ENCODE assay signal across 13 mouse cellular contexts in genomic region chr9:48795095-48795494, GRCm38 (mm10). TPM values are rescaled to one million over a fixed set of nuclear protein-coding genes. Genes with fewer than 3 reads are reported as not detected.
DNase-seq lines count a peak whose midpoint lies in the region; ATAC-seq and TF ChIP-seq lines count a peak whose summit lies in the region.
"Had no signal": no experiment of that assay in that cellular context is flagged by ENCODE, and none has a peak within 500 bp of the region (broad histone marks: within the 10 kb centered on the region; RNA-seq: fewer than 3 reads in every experiment).

No protein-coding gene starts in this region.

- H3K9me3 ChIP-seq in embryonic facial prominence, embryonic 14.5 days (ENCODE audit: control insufficient read depth, low read length): no peaks in the 10 kb centered on the region
- H3K9me3 ChIP-seq: midbrain, embryonic 15.5 days had no signal

- WGBS in embryonic facial prominence, embryonic 14.5 days: 27% methylated on average over 8 of the region's 8 CpGs

- H3K4me1 ChIP-seq in embryonic facial prominence, embryonic 14.5 days (ENCODE audit: control insufficient read depth, insufficient read depth, low read length): peaks cover 10% of the 10 kb centered on the region

- no peaks in the 10 kb centered on the region; the same call in 1 of the 2 replicates for H3K27me3 ChIP-seq in embryonic facial prominence, embryonic 14.5 days (replicated peaks; ENCODE audit: control insufficient read depth, insufficient read depth, low read length)

- TF ChIP-seq CTCF in left cerebral cortex, adult 2 months (IDR thresholded peaks at IDR 0.05): no peak

- H3K4me3 ChIP-seq in left cerebral cortex, adult 2 months: no peak overlapping the region
- no peak overlapping the region for H3K4me3 ChIP-seq in embryonic facial prominence, embryonic 14.5 days (ENCODE audit: low read depth, low read length)
- H3K4me3 ChIP-seq: midbrain, embryonic 15.5 days had no signal

- H3K4me2 ChIP-seq in embryonic facial prominence, embryonic 14.5 days (ENCODE audit: low read depth, low read length): no peak overlapping the region

- intact Hi-C loops in left cerebral cortex, adult 2 months (cut with DNase I): no loop called here
- intact Hi-C loops in left cerebral cortex, postnatal 4 days (cut with DNase I): no loop called here
- intact Hi-C loops in gastrocnemius, postnatal 36 days (cut with DNase I): no loop called here

- H3K27ac ChIP-seq in left cerebral cortex, adult 2 months: peak overlapping the region; percentile 65
- H3K27ac ChIP-seq in embryonic facial prominence, embryonic 14.5 days (replicated peaks; ENCODE audit: low read depth, low read length): no peak overlapping the region
- H3K27ac ChIP-seq: midbrain, embryonic 15.5 days had no signal

- no peak overlapping the region for H3K9ac ChIP-seq in embryonic facial prominence, embryonic 14.5 days (ENCODE audit: low read depth, low read length)
- H3K9ac ChIP-seq: midbrain, embryonic 15.5 days had no signal

- no peak for ATAC-seq in embryonic facial prominence, embryonic 14.5 days (ENCODE audit: low read depth)
- ATAC-seq: inflammation-experienced regulatory T-cells, adult 6 months; lung, postnatal 0 days; midbrain, embryonic 15.5 days had no signal

- DNase-seq in embryo, embryonic 10.5 days (ENCODE audit: low spot score): peak; percentile 27
- DNase-seq in embryo, embryonic 10 days (ENCODE audit: low spot score): no peak
- DNase-seq in left cerebral cortex, adult 2 months (ENCODE audit: extremely low spot score in 1 of 2, low spot score in 2 of 2): no peak
- DNase-seq in left cerebral cortex, postnatal 4 days: no peak
- peak; percentile 36 for DNase-seq in embryonic facial prominence, embryonic 14.5 days (ENCODE audit: low spot score)
- peak; percentile 7 to 29 for DNase-seq in thymus, postnatal 36 days
- no peak for DNase-seq in kidney, adult 11 months
- no peak for DNase-seq in gastrocnemius, postnatal 36 days
- DNase-seq: adrenal gland, adult 8-10 months; spleen, adult 18-20 months had no signal

- no peaks in the 10 kb centered on the region for H3K36me3 ChIP-seq in embryonic facial prominence, embryonic 14.5 days (ENCODE audit: control insufficient read depth, insufficient read depth, low read length)
- H3K36me3 ChIP-seq: midbrain, embryonic 15.5 days had no signal

RNA-seq across cellular contexts. Expression of gene Zbtb16, which starts 40.9 kb away (rescaled TPM):
- 100 to 1,000 TPM in 1 of 2 experiments, 10 to 100 TPM in 1; 92.9 to 111 TPM for total RNA-seq in left cerebral cortex, adult 2 months (2021)
- total RNA-seq in left cerebral cortex, postnatal 4 days (2021): 10 to 100 TPM; 28.9 to 29.6 TPM
- polyA plus RNA-seq in embryonic facial prominence, embryonic 14.5 days (2014; fragmentation: Nextera tagmentation; extraction: Ambion mirVana): 2.2 and 4.1 TPM in 2 replicates
- total RNA-seq in gastrocnemius, postnatal 36 days (2021): 100 to 1,000 TPM; 129 to 168 TPM
- polyA plus RNA-seq: inflammation-experienced regulatory T-cells, adult 6 months had no signal

Comparison
In these comparisons a context has a peak if more than half of its experiments do, and no peak if none do; other contexts are left out.
1. DNase-seq: peak in embryo, embryonic 10.5 days (single experiment), embryonic facial prominence, embryonic 14.5 days (single experiment) and thymus, postnatal 36 days (2 of 2); none in embryo, embryonic 10 days (single experiment), left cerebral cortex, adult 2 months (0 of 2), left cerebral cortex, postnatal 4 days (single experiment), kidney, adult 11 months (single experiment) and gastrocnemius, postnatal 36 days (0 of 2).